Mouse (Mus musculus) kidney, embryonic 16.5 days (tissue): Measurements from ENCODE around the gene Acss3. TPM values are rescaled to one million over a fixed set of nuclear protein-coding genes. Genes with fewer than 3 reads are reported as not detected.

Source experiments
- ATAC-seq: fragments of 200-750 bp; cut with Nextera tagmentation; 2 replicates; pipeline ENCODE4 v1.8.0; 2017; ENCODE audit warnings: moderate TSS enrichment; ENCODE audit not compliant: low FRiP score, low TSS enrichment
- H3K27ac ChIP-seq: fragments of 300-500 bp; sonication (generic); 2 replicates; pipeline ENCODE4 v1.5.1; 2014; ENCODE audit warnings: low read length
- H3K27me3 ChIP-seq: fragments of 300-500 bp; sonication (generic); 2 replicates; pipeline ENCODE4 v1.6.1; 2014; ENCODE audit warnings: low read length, control low read depth, mixed read lengths; ENCODE audit not compliant: insufficient read depth
- H3K36me3 ChIP-seq: fragments of 300-500 bp; sonication (generic); 2 replicates; pipeline ENCODE4 v1.6.1; 2014; ENCODE audit warnings: low read length, control low read depth, mixed read lengths; ENCODE audit not compliant: insufficient read depth
- H3K4me1 ChIP-seq: fragments of 300-500 bp; sonication (generic); 2 replicates; pipeline ENCODE4 v1.6.1; 2014; ENCODE audit warnings: low read length, control low read depth, mixed read lengths; ENCODE audit not compliant: insufficient read depth
- H3K4me2 ChIP-seq: fragments of 300-500 bp; sonication (generic); replicated peaks from 2 replicates; pipeline ENCODE4 v1.6.1; 2014; ENCODE audit warnings: low read depth, low read length
- H3K4me3 ChIP-seq: fragments of 300-500 bp; sonication (generic); 2 replicates; pipeline ENCODE4 v1.5.1; 2014; ENCODE audit warnings: mild to moderate bottlenecking, low read length
- H3K9ac ChIP-seq: fragments of 300-500 bp; sonication (generic); replicated peaks from 2 replicates; pipeline ENCODE4 v1.6.1; 2014; ENCODE audit warnings: low read length
- H3K9me3 ChIP-seq: fragments of 300-500 bp; sonication (generic); 2 replicates; pipeline ENCODE4 v1.6.1; 2016; ENCODE audit warnings: low read length, control low read depth
- WGBS: fragments of 180-500 bp; shearing (Covaris S2); extraction: QIAGEN DNeasy Blood & Tissue Kit; methylation state at CpG from one replicate; pipeline ENCODE4 v1.1.7; 2014; 5-methylcytosine and 5-hydroxymethylcytosine counted together
- polyA plus RNA-seq: library from polyadenylated mRNA; unstranded; fragments of >200 nt; fragmentation: Nextera tagmentation; extraction: Ambion mirVana; gene quantifications from 2 replicates; pipeline ENCODE4 v1.2.1, GENCODE M21; 2015

Gene Acss3
- polyA plus RNA-seq, 1 experiment from 2014 or later: 3.4 TPM

DNA sequence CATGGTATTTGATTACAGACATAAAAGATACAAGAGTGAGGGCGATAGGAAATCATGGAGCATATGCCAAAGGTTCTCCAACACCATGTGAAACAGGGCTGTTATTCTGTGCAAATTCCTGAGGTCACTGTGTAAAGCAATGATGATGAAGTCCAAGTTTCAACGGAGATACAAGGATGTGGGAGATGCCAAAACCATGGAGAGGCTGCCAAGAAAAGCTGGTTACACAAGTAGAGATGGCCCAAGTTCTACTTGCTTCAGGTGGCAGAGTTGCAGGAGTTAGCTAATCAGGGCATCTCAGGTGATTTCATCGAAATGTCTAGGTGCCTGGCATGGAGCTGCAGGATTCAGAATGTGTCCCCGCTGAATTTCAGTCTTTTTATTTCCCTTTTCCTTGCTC, 84.3 kb downstream of the Acss3 start:
- no peaks in the 10 kb centered on the region for H3K9me3 ChIP-seq
- no peaks in the 10 kb centered on the region for H3K27me3 ChIP-seq
- no peak overlapping the region for H3K27ac ChIP-seq
- H3K4me3 ChIP-seq: no peak overlapping the region
- no peak for ATAC-seq
- no peaks in the 10 kb centered on the region for H3K36me3 ChIP-seq
- 86% methylated on average over 4 of the region's 4 CpGs for WGBS
- H3K4me2 ChIP-seq: no peak overlapping the region
- no peak overlapping the region for H3K9ac ChIP-seq
- H3K4me1 ChIP-seq: no peaks in the 10 kb centered on the region

DNA sequence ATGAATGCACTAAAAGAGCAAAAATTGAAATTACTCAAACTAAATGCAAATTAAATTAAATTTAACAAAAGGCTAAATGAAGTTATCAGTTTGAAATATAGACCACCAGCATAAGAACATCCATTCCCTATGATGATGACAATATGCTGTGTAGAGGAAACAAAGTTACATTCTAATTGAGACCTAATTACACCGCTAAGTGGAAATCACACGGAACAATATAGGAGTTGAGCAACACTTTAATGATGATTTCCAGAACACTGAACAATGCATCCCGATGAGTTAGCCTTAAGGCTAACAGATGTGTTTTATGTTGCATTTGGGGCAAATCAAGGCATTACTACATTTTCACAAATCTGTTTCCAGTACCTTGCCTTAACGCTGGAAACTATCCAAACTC, 99.2 kb downstream of the Acss3 start:
- no peak overlapping the region for H3K9ac ChIP-seq
- ATAC-seq: no peak
- H3K4me3 ChIP-seq: no peak overlapping the region
- no peaks in the 10 kb centered on the region for H3K27me3 ChIP-seq
- WGBS: 81% methylated on average over 4 of the region's 4 CpGs
- no peak overlapping the region for H3K27ac ChIP-seq
- no peaks in the 10 kb centered on the region for H3K4me1 ChIP-seq
- no peaks in the 10 kb centered on the region for H3K36me3 ChIP-seq
- no peak overlapping the region for H3K4me2 ChIP-seq
- no peaks in the 10 kb centered on the region for H3K9me3 ChIP-seq

DNA sequence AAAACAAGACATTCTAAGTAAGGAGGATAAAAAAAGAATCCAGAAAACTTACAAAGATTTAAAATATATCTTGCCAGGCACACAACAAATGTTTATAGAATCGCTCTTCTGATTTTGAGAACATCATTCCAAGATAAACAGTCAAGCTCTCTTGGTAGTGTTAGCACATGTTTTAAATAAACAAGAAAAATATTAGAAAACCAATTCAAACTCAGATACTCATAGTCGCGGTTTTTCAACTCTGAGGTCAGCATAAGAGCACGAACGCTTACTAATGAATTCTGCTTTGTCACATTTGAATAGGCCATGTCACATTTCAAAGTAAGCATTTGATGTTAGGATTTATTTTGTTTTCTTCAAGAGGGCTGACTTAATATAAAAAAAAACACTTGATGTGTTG, 102.3 kb downstream of the Acss3 start:
- no peak overlapping the region for H3K9ac ChIP-seq
- no peak overlapping the region for H3K4me3 ChIP-seq
- no peak for ATAC-seq
- H3K4me2 ChIP-seq: no peak overlapping the region
- no peaks in the 10 kb centered on the region for H3K4me1 ChIP-seq
- H3K27ac ChIP-seq: no peak overlapping the region
- H3K36me3 ChIP-seq: no peaks in the 10 kb centered on the region
- H3K27me3 ChIP-seq: no peaks in the 10 kb centered on the region
- WGBS: 59% methylated on average over 5 of the region's 5 CpGs
- no peaks in the 10 kb centered on the region for H3K9me3 ChIP-seq

DNA sequence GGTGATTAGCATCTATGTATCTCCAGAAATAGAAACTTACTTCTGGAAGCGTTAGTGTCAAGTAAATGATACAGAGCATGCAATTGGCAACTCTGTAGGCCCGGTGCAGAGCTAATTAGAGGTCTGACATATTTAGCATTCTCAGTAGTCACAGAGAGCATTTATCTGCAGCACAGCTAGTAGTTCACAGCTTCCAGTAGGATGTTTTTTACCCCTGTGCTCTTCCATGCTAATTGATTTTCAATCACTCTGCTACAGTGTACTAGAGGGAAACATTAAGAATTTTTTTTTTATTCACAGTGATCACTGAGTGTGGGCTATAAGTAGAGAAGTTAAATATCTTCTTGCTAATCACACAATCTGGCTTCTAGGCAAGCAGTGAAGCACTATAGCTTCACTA, 112.3 kb downstream of the Acss3 start:
- no peaks in the 10 kb centered on the region for H3K4me1 ChIP-seq
- WGBS: 68% methylated on average over 2 of the region's 2 CpGs
- no peak overlapping the region for H3K9ac ChIP-seq
- H3K4me2 ChIP-seq: no peak overlapping the region
- no peak for ATAC-seq
- no peak overlapping the region for H3K27ac ChIP-seq
- H3K36me3 ChIP-seq: no peaks in the 10 kb centered on the region
- H3K4me3 ChIP-seq: no peak overlapping the region
- no peaks in the 10 kb centered on the region for H3K9me3 ChIP-seq
- no peaks in the 10 kb centered on the region for H3K27me3 ChIP-seq

DNA sequence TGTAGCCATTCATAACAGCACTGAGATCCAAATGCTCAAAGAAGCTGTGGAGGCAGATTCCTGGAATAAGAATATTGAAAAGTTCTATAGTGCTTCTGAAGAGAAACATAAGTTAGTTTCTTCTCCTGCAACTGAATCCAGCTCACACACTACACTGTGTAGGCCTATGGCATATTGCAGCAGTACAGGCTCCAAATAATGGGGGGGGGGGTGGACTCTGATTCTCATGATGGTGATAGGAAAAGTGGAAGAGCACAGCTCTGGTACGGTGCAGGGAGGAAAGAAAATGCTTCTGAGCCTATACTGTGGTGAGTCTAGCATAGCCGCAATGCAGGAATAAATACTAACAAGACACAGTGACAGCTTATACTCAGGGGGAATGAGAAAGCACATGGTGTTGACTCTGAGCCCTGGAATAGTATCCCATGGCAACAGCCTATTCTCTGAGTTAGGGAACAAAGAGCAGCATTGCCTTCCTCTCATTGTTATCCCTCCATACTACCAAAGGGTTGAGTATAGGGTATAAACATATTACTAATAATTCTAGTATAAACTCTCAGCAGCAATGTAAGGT, 125.3 kb downstream of the Acss3 start:
- no peak overlapping the region for H3K4me2 ChIP-seq
- no peaks in the 10 kb centered on the region for H3K9me3 ChIP-seq
- H3K4me1 ChIP-seq: no peaks in the 10 kb centered on the region
- H3K4me3 ChIP-seq: no peak overlapping the region
- ATAC-seq: no peak
- H3K36me3 ChIP-seq: no peaks in the 10 kb centered on the region
- H3K27me3 ChIP-seq: no peaks in the 10 kb centered on the region
- no peak overlapping the region for H3K9ac ChIP-seq
- H3K27ac ChIP-seq: no peak overlapping the region
- 88% methylated on average over 2 of the region's 2 CpGs for WGBS

DNA sequence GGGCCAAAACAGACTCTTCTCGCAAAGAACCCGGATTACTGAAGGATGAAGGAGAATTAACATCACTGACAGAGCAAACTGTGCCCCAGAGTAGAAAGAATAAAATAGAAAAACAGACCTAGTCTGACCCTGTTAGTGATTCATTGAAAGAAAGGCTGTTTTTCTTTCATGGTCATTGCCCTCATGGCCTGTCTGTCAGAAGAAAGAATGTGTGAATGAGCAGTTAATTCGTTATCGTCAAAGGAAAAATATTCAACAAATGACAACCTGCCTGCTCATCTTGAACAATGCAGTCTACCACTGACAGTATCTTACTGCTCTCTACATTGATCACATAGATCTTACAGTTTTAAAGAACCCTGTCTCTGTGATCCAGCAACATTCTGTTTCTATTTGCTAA, 134.0 kb downstream of the Acss3 start:
- H3K36me3 ChIP-seq: no peaks in the 10 kb centered on the region
- H3K9ac ChIP-seq: no peak overlapping the region
- H3K27ac ChIP-seq: no peak overlapping the region
- no peaks in the 10 kb centered on the region for H3K4me1 ChIP-seq
- H3K4me2 ChIP-seq: no peak overlapping the region
- H3K9me3 ChIP-seq: no peaks in the 10 kb centered on the region
- no peak overlapping the region for H3K4me3 ChIP-seq
- no peak for ATAC-seq
- WGBS: 39% methylated on average over 4 of the region's 4 CpGs
- no peaks in the 10 kb centered on the region for H3K27me3 ChIP-seq

DNA sequence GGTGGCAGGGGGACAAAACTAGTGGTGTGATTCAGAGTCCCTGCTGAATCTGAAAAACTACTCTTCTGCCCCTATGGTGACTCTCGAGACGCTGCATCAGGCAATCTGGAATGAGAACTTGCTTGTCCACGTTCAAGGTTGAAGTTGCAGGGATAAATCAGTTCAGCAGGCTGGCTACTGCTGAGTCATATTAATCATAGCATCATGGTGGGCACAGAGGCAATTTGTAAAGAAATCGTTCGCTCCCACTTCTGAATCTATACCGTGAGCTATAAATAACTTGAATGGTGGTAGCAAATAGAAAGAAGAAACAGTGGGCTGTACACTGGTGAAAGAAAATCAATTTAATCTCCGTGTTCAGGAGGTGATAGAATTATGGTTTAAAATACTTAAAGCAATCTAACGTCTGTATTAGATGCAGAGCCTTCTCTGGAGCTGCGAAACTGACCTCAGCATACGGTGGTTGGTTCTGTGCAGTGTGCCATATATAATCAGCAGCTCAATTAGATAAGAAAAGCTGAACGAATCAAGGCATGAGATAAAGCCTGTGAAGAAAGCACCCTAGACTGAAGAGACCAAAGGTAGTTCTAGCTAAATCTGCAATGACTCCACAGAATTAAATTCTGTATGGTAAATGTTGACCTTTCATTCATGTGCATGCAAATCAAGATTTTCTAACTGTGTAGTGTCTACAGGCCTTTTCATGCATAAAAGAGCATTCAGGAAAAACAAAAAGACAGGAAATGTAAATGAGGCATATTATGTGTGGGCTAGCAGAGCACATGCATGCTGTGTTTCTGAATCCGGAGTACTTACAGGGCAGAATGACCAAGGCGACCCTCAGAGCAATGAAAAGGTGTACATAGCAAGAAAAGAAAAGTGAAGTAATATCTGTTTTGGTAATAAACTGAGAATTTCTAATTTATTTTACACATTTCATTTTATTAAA, 148.0 kb downstream of the Acss3 start:
- 68% methylated on average over 13 of the region's 13 CpGs for WGBS

DNA sequence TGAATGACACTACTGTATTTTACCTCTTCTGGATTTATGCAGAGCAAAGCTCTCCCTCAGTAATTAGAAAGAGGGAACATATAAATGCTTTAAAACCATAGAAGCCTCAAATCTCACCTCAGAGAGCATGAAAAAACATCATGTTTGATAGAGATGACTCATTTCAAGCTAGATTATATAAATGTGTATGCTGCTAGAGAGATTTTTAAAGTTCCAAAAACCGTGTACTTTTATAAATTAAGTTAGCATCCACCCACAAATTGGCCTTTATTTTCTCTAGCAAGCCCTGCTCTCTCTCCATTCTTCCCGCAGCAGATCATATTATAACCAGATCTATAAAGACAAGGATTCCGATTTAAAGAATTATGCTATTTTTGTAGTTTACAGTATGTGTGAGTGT, 164.4 kb downstream of the Acss3 start:
- Histone ChIP-seq H3K9me3 (no peaks in the 10 kb centered on the region), H3K27ac (no peak overlapping the region), H3K4me1 (no peaks in the 10 kb centered on the region), H3K36me3 (no peaks in the 10 kb centered on the region), H3K4me3 (no peak overlapping the region), H3K4me2 (no peak overlapping the region), H3K9ac (no peak overlapping the region), H3K27me3 (no peaks in the 10 kb centered on the region)
- 76% methylated on average over 3 of the region's 3 CpGs for WGBS
- no peak for ATAC-seq

More for the DNA sequence above, 148.0 kb downstream of the Acss3 start:
- no peak overlapping the region for H3K4me3 ChIP-seq
- H3K27me3 ChIP-seq: no peaks in the 10 kb centered on the region
- no peak for ATAC-seq
- H3K4me2 ChIP-seq: no peak overlapping the region
- no peaks in the 10 kb centered on the region for H3K4me1 ChIP-seq
- no peak overlapping the region for H3K9ac ChIP-seq
- no peaks in the 10 kb centered on the region for H3K9me3 ChIP-seq
- H3K36me3 ChIP-seq: no peaks in the 10 kb centered on the region
- no peak overlapping the region for H3K27ac ChIP-seq

DNA sequence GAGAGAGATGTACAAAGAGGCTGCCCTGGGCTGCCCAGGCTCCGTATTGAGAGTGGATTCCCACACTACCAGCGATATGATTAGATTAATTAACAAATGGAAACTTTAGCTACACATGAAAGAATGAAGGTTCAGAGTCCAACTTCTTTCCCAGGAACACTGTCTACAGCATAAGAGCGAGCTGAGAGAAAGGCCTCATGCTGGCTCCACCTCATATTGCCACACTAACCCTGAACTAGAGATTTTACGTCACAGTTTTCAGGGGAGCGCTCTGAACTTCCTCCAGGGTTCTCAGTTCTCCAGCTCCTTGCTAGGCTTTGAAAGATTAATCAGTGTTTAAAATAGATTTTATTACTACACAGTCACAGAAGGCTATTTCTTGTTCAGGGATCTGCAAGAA, 182.1 kb downstream of the Acss3 start:
- WGBS: 72% methylated on average over 5 of the region's 5 CpGs
- Histone ChIP-seq H3K27ac (no peak overlapping the region), H3K9ac (no peak overlapping the region), H3K9me3 (no peaks in the 10 kb centered on the region), H3K4me2 (no peak overlapping the region), H3K4me3 (no peak overlapping the region), H3K36me3 (no peaks in the 10 kb centered on the region), H3K27me3 (no peaks in the 10 kb centered on the region), H3K4me1 (no peaks in the 10 kb centered on the region)
- ATAC-seq: no peak

DNA sequence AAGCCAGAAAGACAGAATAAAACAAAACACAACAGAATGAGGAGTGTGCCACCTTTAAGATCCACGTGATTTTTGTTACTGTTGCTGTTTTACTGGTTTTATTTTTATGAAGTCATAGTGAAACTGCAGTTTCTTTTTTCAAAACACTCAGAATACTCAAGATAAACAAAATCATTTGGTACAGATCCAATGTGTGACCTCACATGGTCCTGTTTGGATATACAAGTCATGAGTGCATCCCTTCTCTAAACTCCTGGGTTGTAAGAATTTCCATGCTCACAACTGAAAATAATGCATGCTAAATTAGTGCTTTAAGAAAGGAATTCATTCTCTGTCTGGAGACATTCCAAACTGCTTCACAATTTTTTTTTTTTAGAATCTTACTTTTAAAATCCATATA, 184.0 kb downstream of the Acss3 start:
- WGBS: 59% methylated on average over 1 of the region's 1 CpGs

More for the DNA sequence above, 184.0 kb downstream of the Acss3 start:
- Histone ChIP-seq H3K4me2 (no peak overlapping the region), H3K9ac (no peak overlapping the region), H3K27me3 (no peaks in the 10 kb centered on the region), H3K36me3 (no peaks in the 10 kb centered on the region), H3K27ac (no peak overlapping the region), H3K9me3 (no peaks in the 10 kb centered on the region), H3K4me3 (no peak overlapping the region), H3K4me1 (no peaks in the 10 kb centered on the region)
- ATAC-seq: no peak
